Mouse (Mus musculus) 3T3-L1 (cell line): ENCODE results near the gene Ing1.

ENCODE experiments used
- DNase-seq: peaks from one replicate; pipeline ENCODE4 v3.0.0-alpha.2; 2015; ENCODE audit warnings: low read depth, low spot score

Gene Ing1

GRCm38 (mm10) chr8:11585513-11586373 lies 30.4 kb downstream of the Ing1 start:
- peak; percentile 14 for DNase-seq

- no peak for DNase-seq
Observed at GRCm38 (mm10) chr8:11586374-11586745, 31.0 kb downstream of the Ing1 start.

GRCm38 (mm10) chr8:11591837-11592236 lies 36.5 kb downstream of the Ing1 start:
- peak; percentile 23 for DNase-seq

- no peak for DNase-seq
Observed at GRCm38 (mm10) chr8:11592296-11592695, 36.9 kb downstream of the Ing1 start.

- no peak for DNase-seq
Observed at GRCm38 (mm10) chr8:11593222-11593884, 38.0 kb downstream of the Ing1 start.

GRCm38 (mm10) chr8:11600301-11600951 lies 45.1 kb downstream of the Ing1 start:
- DNase-seq, result peak; percentile 11

- DNase-seq, result peak; percentile 80
Observed at GRCm38 (mm10) chr8:11602006-11602680, 46.8 kb downstream of the Ing1 start.

GRCm38 (mm10) chr8:11608848-11609247 lies 53.5 kb downstream of the Ing1 start:
- DNase-seq, result no peak
